Mouse (Mus musculus) kidney, adult 11 months (tissue): ENCODE measurements around the gene 9130230L23Rik.
A peak's percentile ranks its signal among the peaks of the same experiment; 100 is the strongest.
"Not testable (repeated sequence)": the region's sequence is repeated elsewhere in the genome, so short reads cannot be mapped to it uniquely, and the experiment has no call there.

ENCODE experiments used
- DNase-seq: peaks from one replicate; pipeline ENCODE4 v3.0.0; 2022

The 9130230L23Rik gene

GRCm38 (mm10) chr5:66005041-66005678, 1.1 kb upstream of the 9130230L23Rik start:
- peak; percentile 63 for DNase-seq

GRCm38 (mm10) chr5:66001232-66001631, 2.9 kb downstream of the 9130230L23Rik start:
- no peak for DNase-seq

GRCm38 (mm10) chr5:66000567-66001125, 3.4 kb downstream of the 9130230L23Rik start:
- DNase-seq: no peak

- DNase-seq: peak; percentile 88
Observed at GRCm38 (mm10) chr5:66000074-66000473, 4.0 kb downstream of the 9130230L23Rik start.

- no peak for DNase-seq
Observed at GRCm38 (mm10) chr5:65999106-65999505, 5.0 kb downstream of the 9130230L23Rik start.

GRCm38 (mm10) chr5:65997813-65998212, 6.3 kb downstream of the 9130230L23Rik start:
- no peak for DNase-seq

- peak; percentile 73 for DNase-seq
Observed at GRCm38 (mm10) chr5:65994643-65995042, 9.4 kb downstream of the 9130230L23Rik start.

- DNase-seq: no peak
Observed at GRCm38 (mm10) chr5:65991191-65991590, 12.9 kb downstream of the 9130230L23Rik start.

- not testable (repeated sequence) for DNase-seq
Observed at GRCm38 (mm10) chr5:65987004-65987403, 17.1 kb downstream of the 9130230L23Rik start.

GRCm38 (mm10) chr5:65986426-65986825, 17.7 kb downstream of the 9130230L23Rik start:
- no peak for DNase-seq

- no peak for DNase-seq
Observed at GRCm38 (mm10) chr5:65975731-65976130, 28.4 kb downstream of the 9130230L23Rik start.

GRCm38 (mm10) chr5:65973189-65973588, 30.9 kb downstream of the 9130230L23Rik start:
- DNase-seq: no peak

GRCm38 (mm10) chr5:65968004-65968403, 36.1 kb downstream of the 9130230L23Rik start:
- DNase-seq: no peak

GRCm38 (mm10) chr5:65967091-65967490, 37.0 kb downstream of the 9130230L23Rik start:
- no peak for DNase-seq

GRCm38 (mm10) chr5:65965771-65966279, 38.3 kb downstream of the 9130230L23Rik start:
- no peak for DNase-seq

- DNase-seq: no peak
Observed at GRCm38 (mm10) chr5:65963291-65963690, 40.8 kb downstream of the 9130230L23Rik start.

GRCm38 (mm10) chr5:65960597-65960950, 43.5 kb downstream of the 9130230L23Rik start:
- no peak for DNase-seq

- no peak for DNase-seq
Observed at GRCm38 (mm10) chr5:65959893-65960596, 44.0 kb downstream of the 9130230L23Rik start.

GRCm38 (mm10) chr5:65958597-65958996, 45.5 kb downstream of the 9130230L23Rik start:
- no peak for DNase-seq

GRCm38 (mm10) chr5:65956144-65957008, 47.7 kb downstream of the 9130230L23Rik start:
- no peak for DNase-seq

- peak; percentile 64 for DNase-seq
Observed at GRCm38 (mm10) chr5:65955343-65956143, 48.5 kb downstream of the 9130230L23Rik start.
